Mouse (Mus musculus): ENCODE results near the gene Rufy3.

DNA sequence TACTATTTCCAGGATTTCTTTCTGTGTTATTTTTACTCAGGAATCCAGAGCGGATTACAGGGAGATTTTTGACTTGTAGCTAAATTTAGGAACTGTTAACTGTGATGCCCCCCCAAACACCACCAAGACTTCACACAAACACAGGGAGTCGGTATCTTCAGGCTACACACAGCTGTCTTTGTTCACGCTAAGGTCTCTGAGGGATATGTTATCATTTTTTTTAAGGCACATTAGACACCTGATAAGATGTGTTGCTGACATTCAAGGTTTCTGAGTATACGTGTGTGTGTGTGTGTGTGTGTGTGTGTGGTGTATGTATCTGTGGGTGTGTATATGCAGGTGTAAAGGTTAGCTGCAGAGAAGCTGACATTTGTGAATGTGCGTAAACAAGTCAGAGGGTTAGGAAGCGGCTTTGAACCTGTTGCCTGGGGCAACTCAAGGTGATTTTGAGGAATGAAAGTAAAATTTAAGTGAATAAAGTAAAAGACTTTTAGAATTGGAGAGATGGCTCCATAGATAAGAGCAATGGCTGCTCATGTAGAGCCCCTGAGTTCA lies 121.0 kb downstream of the Rufy3 start:
- no peak for TF ChIP-seq CTCF (IDR thresholded peaks at IDR 0.05; ENCODE audit: low read depth)
- no peak for TF ChIP-seq EP300 (IDR thresholded peaks at IDR 0.05; ENCODE audit: low read depth)

Data from liver, postnatal 0 days (tissue).